Mouse (Mus musculus): ENCODE data around the gene Setd3. TPM values are rescaled to one million over a fixed set of nuclear protein-coding genes. Genes with fewer than 3 reads are reported as not detected.

Gene Setd3
- polyA plus RNA-seq, 1 experiment from 2014 or later, result 94.2 TPM

DNA sequence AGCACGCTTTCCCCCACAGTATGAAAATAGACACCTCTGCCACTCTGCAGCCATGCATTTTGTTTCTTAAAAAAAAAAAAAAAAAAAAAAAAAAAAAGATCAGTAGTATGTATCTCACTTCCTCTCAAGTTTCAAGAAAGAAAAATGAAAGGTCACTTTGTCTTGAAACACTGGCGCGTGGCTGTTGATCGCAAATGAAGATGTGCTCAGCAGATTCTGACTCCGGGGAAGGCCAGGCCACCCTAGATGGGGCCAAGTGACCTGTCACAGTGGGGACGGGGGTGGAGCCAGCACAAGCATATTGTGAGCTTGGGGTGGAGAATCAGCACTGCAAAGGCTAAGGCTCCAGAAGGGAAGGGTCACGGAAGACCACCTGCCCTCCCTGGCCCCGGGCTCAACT lies 24.8 kb upstream of the Setd3 start:
- Histone ChIP-seq H3K4me3 (replicated peaks) (no peak overlapping the region), H3K27me3 (no peaks in the 10 kb centered on the region), H3K4me2 (no peak overlapping the region), H3K4me1 (replicated peaks) (peaks cover 3% of the 10 kb centered on the region), H3K36me3 (peaks cover 82% of the 10 kb centered on the region), H3K9me3 (no peaks in the 10 kb centered on the region), H3K27ac (no peak overlapping the region), H3K9ac (replicated peaks) (no peak overlapping the region)
- no peak for ATAC-seq (ENCODE audit: insufficient number of reproducible peaks, insufficient read depth, low FRiP score, low TSS enrichment, low read depth)
- WGBS, result 84% methylated on average over 8 of the region's 8 CpGs

DNA sequence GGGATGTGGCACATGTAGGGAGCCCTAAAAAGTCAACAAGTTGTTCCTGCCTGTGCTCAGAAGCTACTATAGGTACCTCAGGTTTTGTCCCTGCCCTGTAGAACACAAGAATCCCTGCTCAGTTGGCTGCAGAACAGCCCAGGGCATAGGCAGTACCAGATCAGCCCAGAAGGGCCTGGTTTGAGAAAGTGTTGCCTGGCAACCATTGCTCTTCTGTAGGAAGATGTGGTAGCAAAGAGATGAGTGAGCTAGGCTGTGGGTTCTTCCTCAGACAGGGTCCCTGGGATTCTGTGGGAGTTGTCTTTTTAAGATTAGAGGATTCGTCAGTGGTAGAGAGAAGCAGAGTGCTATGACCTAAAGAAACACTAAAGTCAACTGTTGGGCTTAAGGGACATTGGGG lies 21.0 kb upstream of the Setd3 start:
- no peak for ATAC-seq (ENCODE audit: insufficient number of reproducible peaks, insufficient read depth, low FRiP score, low TSS enrichment, low read depth)
- no peak overlapping the region for H3K27ac ChIP-seq
- no peaks in the 10 kb centered on the region for H3K9me3 ChIP-seq
- H3K9ac ChIP-seq (replicated peaks), result no peak overlapping the region
- no peak overlapping the region for H3K4me2 ChIP-seq
- H3K4me1 ChIP-seq (replicated peaks), result no peaks in the 10 kb centered on the region
- 97% methylated on average over 1 of the region's 1 CpGs for WGBS
- H3K36me3 ChIP-seq, result peaks cover 98% of the 10 kb centered on the region
- H3K4me3 ChIP-seq (replicated peaks), result no peak overlapping the region
- no peaks in the 10 kb centered on the region for H3K27me3 ChIP-seq

DNA sequence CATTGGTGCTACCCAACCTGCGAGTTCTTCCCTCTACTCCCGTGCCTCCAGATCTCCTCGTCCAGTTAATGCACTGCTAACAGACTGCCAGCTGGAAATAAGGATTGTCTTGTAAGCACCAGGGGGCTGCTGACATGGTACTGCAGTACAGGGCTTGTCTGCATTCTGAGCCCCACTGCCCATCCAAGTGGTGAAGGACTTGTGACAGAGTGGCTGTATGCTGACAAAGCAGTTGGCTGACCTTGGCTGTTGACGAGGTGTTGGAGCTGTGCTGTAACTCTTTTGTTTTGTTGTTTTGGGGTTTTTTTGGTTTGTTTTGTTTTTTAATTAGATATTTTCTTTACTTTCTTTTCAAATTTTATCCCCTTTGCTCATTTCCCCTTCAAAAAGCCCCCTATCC lies 19.3 kb upstream of the Setd3 start:
- Histone ChIP-seq H3K27me3 (no peaks in the 10 kb centered on the region), H3K4me2 (no peak overlapping the region), H3K4me1 (replicated peaks) (no peaks in the 10 kb centered on the region), H3K36me3 (peaks cover 100% of the 10 kb centered on the region), H3K9ac (replicated peaks) (no peak overlapping the region), H3K27ac (no peak overlapping the region), H3K4me3 (replicated peaks) (no peak overlapping the region), H3K9me3 (no peaks in the 10 kb centered on the region)
- WGBS, result 91% methylated on average over 4 of the region's 4 CpGs
- no peak for ATAC-seq (ENCODE audit: insufficient number of reproducible peaks, insufficient read depth, low FRiP score, low TSS enrichment, low read depth)

DNA sequence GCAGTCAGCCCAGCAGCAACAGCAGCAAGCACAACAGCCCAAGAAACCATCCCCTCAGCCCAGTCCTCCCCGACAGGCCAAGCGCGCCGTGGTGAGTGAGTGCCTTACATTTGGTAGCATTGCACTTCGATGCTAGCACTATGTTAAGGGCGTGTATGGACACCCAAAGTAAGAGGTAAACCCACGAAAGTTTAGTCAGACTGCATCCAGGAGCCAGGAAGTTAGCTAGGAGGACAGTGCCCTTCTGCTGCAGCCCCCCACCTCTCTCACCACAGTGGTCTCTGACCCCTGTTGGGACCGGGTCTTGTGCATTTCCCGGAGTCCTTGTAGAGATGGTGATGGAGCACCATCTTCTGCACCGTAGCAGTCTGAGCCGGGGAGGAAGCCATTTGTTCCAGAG lies 16.6 kb upstream of the Setd3 start:
- Histone ChIP-seq H3K9me3 (no peaks in the 10 kb centered on the region), H3K36me3 (peaks cover 100% of the 10 kb centered on the region), H3K27me3 (no peaks in the 10 kb centered on the region), H3K27ac (no peak overlapping the region), H3K9ac (replicated peaks) (no peak overlapping the region), H3K4me3 (replicated peaks) (no peak overlapping the region), H3K4me2 (no peak overlapping the region), H3K4me1 (replicated peaks) (no peaks in the 10 kb centered on the region)
- WGBS, result 94% methylated on average over 11 of the region's 11 CpGs
- ATAC-seq (ENCODE audit: insufficient number of reproducible peaks, insufficient read depth, low FRiP score, low TSS enrichment, low read depth), result no peak

DNA sequence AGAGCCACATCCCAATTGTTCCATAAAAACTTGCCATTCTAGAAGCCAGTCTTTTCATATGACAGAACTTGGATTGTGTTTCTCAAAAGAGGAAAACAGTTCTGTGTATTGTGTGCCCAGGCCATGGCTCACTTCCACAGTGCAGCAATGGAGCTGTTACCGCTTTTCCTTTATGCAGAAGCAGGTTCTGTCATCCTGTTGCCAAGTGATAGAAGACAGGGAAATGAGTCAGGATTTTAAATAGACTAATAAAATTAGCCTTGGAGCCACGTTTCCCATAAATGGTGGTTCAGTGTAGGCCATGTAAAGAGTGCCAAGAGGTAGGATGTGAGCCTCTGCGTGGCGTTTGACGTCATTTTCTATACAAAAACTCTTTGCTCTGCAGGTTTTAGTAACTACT lies 14.8 kb upstream of the Setd3 start:
- no peak overlapping the region for H3K4me2 ChIP-seq
- WGBS, result 75% methylated on average over 5 of the region's 5 CpGs
- ATAC-seq (ENCODE audit: insufficient number of reproducible peaks, insufficient read depth, low FRiP score, low TSS enrichment, low read depth), result no peak

DNA sequence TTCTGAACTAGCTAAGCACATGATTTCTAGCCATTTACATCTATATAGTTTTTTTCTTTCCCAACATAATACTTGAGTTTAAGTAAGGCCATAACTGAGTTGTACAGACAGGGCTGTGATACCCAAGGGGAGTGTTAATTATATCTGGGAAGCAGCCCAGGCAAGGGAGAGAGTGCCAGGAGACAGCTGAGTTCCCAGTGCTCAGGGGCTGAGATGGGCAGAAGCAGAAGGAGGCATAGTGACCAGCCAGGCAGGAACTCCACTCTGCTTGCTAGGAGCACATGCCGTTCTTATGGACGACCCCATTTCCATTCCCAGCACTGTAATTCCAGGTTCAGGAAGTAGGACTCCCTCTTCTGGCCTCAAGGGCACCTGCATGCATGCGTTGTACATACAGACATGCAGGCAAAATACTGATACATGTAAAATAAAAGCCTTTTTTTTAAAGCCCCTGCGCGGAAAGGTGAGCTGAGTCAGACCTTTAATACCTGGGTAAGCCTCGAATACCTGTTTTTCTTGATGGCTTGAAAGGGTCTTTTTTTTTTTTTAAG lies 8.5 kb upstream of the Setd3 start:
- WGBS, result 89% methylated on average over 6 of the region's 6 CpGs
- Histone ChIP-seq H3K27me3 (no peaks in the 10 kb centered on the region), H3K27ac (no peak overlapping the region), H3K9ac (replicated peaks) (no peak overlapping the region), H3K4me2 (no peak overlapping the region), H3K9me3 (no peaks in the 10 kb centered on the region), H3K4me3 (replicated peaks) (no peak overlapping the region), H3K36me3 (peaks cover 93% of the 10 kb centered on the region), H3K4me1 (replicated peaks) (no peaks in the 10 kb centered on the region)
- ATAC-seq (ENCODE audit: insufficient number of reproducible peaks, insufficient read depth, low FRiP score, low TSS enrichment, low read depth), result no peak

More for the DNA sequence above, 14.8 kb upstream of the Setd3 start:
- no peak overlapping the region for H3K27ac ChIP-seq
- no peak overlapping the region for H3K4me3 ChIP-seq (replicated peaks)
- H3K36me3 ChIP-seq, result peaks cover 100% of the 10 kb centered on the region
- no peaks in the 10 kb centered on the region for H3K27me3 ChIP-seq
- no peaks in the 10 kb centered on the region for H3K9me3 ChIP-seq
- no peaks in the 10 kb centered on the region for H3K4me1 ChIP-seq (replicated peaks)
- H3K9ac ChIP-seq (replicated peaks), result no peak overlapping the region

DNA sequence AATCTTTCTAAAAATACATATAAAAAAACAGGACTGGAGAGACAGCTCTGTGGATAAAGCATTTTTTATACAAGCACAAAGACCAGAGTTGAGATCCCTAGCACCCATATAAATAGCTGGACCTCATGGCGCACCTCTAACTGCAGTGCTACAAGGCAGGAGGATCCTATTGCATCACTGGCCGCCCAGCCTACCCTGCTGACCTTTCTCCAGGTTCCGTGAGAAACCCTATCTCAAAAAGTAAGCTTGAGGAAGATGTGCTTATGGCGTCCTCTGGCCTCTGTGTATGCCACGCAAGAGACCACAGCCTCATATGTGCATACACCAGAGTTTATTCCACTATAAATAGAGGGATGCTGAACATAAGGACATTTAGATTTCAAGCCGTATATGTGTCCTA lies 2.6 kb upstream of the Setd3 start:
- peaks cover 25% of the 10 kb centered on the region for H3K4me1 ChIP-seq (replicated peaks)
- WGBS, result 93% methylated on average over 6 of the region's 6 CpGs
- no peak for ATAC-seq (ENCODE audit: insufficient number of reproducible peaks, insufficient read depth, low FRiP score, low TSS enrichment, low read depth)
- no peaks in the 10 kb centered on the region for H3K9me3 ChIP-seq
- H3K27me3 ChIP-seq, result no peaks in the 10 kb centered on the region
- no peak overlapping the region for H3K4me3 ChIP-seq (replicated peaks)
- no peak overlapping the region for H3K27ac ChIP-seq
- peaks cover 46% of the 10 kb centered on the region for H3K36me3 ChIP-seq
- H3K4me2 ChIP-seq, result no peak overlapping the region
- no peak overlapping the region for H3K9ac ChIP-seq (replicated peaks)

DNA sequence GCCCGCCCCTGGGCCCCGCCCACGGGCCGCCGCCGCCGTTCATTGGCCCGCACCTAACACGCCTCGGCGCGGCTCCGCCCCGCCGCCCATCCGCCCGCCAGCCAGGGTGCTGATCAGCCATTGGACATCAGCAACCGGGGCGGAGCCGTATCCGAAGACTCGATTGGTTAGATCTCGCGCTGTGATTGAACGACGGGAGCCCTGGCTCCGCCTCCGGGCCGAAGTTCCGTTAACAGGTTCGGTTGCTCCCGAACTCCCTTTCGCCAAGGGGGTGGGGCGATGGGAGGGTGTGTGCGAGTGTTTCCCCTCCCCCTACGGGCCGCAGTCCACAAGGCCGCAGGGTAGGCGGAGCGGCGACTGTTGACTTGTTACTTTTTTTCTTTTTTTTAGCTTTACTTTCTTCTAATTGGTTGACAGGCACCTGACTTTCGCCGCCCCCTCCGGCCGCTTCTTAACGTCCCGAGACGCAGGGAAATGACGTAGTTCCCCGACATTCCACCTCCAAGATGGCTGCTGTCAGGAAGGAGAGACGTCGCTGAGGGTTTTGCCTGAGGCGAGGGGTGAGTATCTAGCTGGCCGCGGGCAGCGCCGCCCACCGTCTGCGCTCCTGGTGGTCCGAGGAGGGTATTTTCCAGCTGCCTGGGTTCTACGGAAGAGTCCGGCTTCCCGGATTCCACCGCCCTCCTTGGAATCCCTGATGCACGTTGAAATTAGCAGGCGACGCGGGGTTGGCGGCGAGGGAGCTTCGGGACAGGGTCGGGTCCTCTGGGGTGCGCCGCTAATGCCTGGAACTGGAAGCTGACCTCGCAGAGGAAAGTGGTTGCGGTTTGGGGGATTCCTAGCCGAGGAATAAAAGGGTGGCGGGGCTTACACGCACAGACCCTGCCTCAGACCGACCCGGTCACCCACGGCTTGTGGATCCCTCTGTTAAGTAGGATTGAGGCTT lies 480 bp upstream of the Setd3 start, which contains the start of gene Ccnk:
Ccnk (plus strand) TSS at position 259 of the 946 bp plus-strand sequence.
- under 1% methylated on average over 82 of the region's 82 CpGs for WGBS
- H3K9ac ChIP-seq (replicated peaks), result peak within 1 kb of the TSS; percentile 94
- peak; percentile 97 for ATAC-seq (ENCODE audit: insufficient number of reproducible peaks, insufficient read depth, low FRiP score, low TSS enrichment, low read depth)
- peaks cover 38% of the 10 kb centered on the region for H3K4me1 ChIP-seq (replicated peaks)
- peaks cover 28% of the 10 kb centered on the region for H3K36me3 ChIP-seq
- peak within 1 kb of the TSS; percentile 97 for H3K4me3 ChIP-seq (replicated peaks)
- no peaks in the 10 kb centered on the region for H3K27me3 ChIP-seq
- H3K27ac ChIP-seq, result peak within 1 kb of the TSS; percentile 87
- no peaks in the 10 kb centered on the region for H3K9me3 ChIP-seq
- H3K4me2 ChIP-seq, result peak within 1 kb of the TSS; percentile 85

DNA sequence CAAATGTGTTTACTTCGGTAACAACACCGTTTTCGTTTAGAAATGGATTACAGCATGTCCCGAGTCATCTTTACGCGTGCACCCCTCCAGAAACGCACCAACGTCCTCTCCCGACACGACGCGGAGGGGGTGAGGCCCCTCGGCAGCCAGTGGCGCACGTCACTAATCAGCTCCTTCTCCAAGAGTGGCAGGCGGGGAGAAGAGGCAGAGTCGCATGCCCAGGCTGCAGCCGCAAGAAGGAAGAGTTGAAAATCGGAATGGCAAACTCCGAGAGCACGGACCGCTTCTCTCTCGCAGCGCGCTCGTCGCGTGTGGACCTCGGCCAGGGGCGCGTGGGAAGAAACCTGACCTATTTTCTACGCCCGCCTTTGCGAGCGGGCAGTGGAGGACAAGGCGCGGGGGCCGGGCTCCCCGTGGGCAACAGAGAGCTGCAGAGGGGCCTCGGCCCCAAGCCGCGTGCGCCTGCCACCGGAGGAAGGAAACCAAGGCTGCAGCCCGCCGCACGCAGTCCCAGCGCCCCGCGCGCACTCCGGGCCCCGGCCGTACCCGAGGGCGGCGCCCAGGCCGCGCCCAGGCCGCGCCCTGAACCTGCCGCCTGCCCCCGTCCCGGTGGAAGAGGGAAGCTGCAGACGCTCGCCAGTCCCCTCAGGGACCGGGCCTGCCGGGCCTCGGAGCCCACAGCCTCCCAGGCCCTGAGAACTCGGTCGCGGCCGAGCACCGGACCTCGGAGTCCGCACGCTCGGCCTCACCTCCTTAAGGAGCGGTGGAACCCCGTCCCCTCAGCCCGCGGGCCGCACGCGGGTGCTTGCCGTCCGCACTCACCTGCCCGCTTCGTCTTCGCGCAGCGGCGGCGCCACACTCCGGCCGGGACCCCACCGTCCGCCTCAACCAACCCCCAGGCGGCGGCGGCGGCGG lies 526 bp downstream of the Setd3 start:
- peak overlapping the region; percentile 94 for H3K9ac ChIP-seq (replicated peaks)
- H3K4me1 ChIP-seq (replicated peaks), result peaks cover 39% of the 10 kb centered on the region
- peak overlapping the region; percentile 87 for H3K27ac ChIP-seq
- WGBS, result under 1% methylated on average over 98 of the region's 103 CpGs
- H3K4me2 ChIP-seq, result peak overlapping the region; percentile 85
- H3K4me3 ChIP-seq (replicated peaks), result peak overlapping the region; percentile 97
- no peak; the same call in 1 of the 2 replicates for ATAC-seq (ENCODE audit: insufficient number of reproducible peaks, insufficient read depth, low FRiP score, low TSS enrichment, low read depth)
- peaks cover 20% of the 10 kb centered on the region for H3K36me3 ChIP-seq
- H3K27me3 ChIP-seq, result no peaks in the 10 kb centered on the region
- H3K9me3 ChIP-seq, result no peaks in the 10 kb centered on the region

DNA sequence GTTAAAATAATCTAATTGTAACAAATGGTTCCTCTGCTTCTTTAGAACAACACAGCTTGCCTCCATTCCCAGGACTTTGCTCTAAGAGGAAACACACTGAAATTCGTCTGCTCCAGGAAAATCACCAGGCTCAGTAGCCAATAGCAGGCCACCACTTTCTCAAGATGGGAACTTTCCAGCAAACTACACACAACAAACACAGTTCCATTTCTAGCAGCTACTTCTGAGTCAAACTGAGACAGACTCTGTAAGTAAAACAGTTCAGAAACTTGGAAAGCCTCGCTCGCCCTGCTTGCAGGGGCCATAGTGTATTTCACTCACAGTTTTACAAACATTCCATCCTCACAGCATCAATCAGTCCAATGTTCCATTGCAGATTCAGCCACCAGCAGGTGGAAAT lies 2.7 kb downstream of the Setd3 start:
- H3K4me1 ChIP-seq (replicated peaks), result peaks cover 42% of the 10 kb centered on the region
- ATAC-seq (ENCODE audit: insufficient number of reproducible peaks, insufficient read depth, low FRiP score, low TSS enrichment, low read depth), result no peak
- H3K27me3 ChIP-seq, result no peaks in the 10 kb centered on the region
- H3K9ac ChIP-seq (replicated peaks), result no peak overlapping the region
- H3K36me3 ChIP-seq, result no peaks in the 10 kb centered on the region
- WGBS, result 73% methylated on average over 3 of the region's 3 CpGs
- no peaks in the 10 kb centered on the region for H3K9me3 ChIP-seq
- H3K4me2 ChIP-seq, result peak overlapping the region; percentile 10; the same call in 1 of the 2 replicates
- H3K27ac ChIP-seq, result no peak overlapping the region
- no peak overlapping the region for H3K4me3 ChIP-seq (replicated peaks)
